Mouse (Mus musculus) cerebellum, adult 11 months (tissue): ENCODE results near the gene Gm10447.

Source experiments
- DNase-seq: peaks from one replicate; pipeline ENCODE4 v3.0.0; 2022

Gene Gm10447

GRCm38 (mm10) chr11:53456474-53457371, at the start of gene Gm10447, which contains the start of gene Shroom1:
TSS of gene Gm10447 (minus strand) at chr11:53457110.
TSS of gene Shroom1 (plus strand) at chr11:53457205.
- DNase-seq = no peak

- DNase-seq = peak; percentile 94
Observed at GRCm38 (mm10) chr11:53505026-53505663, 48.2 kb upstream of the Gm10447 start.

DNA sequence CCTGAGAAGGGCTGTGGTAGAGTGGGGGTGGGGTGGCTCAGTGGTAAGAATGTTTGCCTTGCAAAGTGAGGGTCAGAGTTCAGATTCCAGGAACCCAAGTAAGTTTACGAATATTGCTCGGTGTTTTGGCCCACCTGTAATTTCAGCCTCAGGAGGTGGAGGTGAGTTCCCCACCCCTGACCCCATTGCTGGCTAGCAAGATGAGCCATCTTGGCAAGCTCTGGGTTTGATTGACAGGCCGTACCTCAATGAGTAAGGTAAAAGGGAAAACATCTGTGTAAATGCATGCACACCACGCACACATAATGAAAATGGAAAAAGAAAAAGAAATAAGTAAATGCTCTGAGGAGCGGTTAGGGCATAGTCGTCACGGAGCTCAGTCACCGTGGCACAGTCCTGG, 47.5 kb upstream of the Gm10447 start:
- DNase-seq = peak; percentile 30

- no peak for DNase-seq
Observed at GRCm38 (mm10) chr11:53503738-53504137, 46.8 kb upstream of the Gm10447 start.

GRCm38 (mm10) chr11:53502039-53502765, 45.3 kb upstream of the Gm10447 start:
- no peak for DNase-seq

- DNase-seq = no peak
Observed at GRCm38 (mm10) chr11:53500569-53500968, 43.7 kb upstream of the Gm10447 start.

GRCm38 (mm10) chr11:53496946-53497345, 40.0 kb upstream of the Gm10447 start:
- DNase-seq = no peak

GRCm38 (mm10) chr11:53495417-53495816, 38.5 kb upstream of the Gm10447 start:
- no peak for DNase-seq

- no peak for DNase-seq
Observed at GRCm38 (mm10) chr11:53493243-53493955, 36.5 kb upstream of the Gm10447 start.

GRCm38 (mm10) chr11:53491954-53492401, 35.1 kb upstream of the Gm10447 start:
- no peak for DNase-seq

DNA sequence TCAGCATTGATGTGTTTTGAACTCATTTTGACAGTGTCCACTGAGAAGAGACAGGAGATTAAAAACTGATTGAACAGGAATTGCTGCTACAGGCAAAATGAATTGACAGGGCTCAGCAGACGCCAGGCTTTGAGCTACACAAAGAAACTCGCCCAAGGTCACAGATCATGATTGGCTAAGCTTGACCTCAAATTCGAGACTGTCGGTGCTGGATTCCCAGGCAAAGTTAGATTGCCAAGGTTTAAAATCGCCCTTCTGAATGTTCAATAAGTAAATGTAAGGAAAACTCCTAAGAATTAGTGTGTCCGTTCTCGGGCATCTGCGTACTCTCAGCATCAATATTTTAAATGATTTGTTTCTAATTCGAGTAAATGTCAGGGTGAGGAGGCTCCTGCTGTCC, 32.5 kb upstream of the Gm10447 start:
- DNase-seq = no peak

- no peak for DNase-seq
Observed at GRCm38 (mm10) chr11:53489007-53489406, 32.1 kb upstream of the Gm10447 start.

- DNase-seq = peak; percentile 83
Observed at GRCm38 (mm10) chr11:53486822-53487594, 30.1 kb upstream of the Gm10447 start.

DNA sequence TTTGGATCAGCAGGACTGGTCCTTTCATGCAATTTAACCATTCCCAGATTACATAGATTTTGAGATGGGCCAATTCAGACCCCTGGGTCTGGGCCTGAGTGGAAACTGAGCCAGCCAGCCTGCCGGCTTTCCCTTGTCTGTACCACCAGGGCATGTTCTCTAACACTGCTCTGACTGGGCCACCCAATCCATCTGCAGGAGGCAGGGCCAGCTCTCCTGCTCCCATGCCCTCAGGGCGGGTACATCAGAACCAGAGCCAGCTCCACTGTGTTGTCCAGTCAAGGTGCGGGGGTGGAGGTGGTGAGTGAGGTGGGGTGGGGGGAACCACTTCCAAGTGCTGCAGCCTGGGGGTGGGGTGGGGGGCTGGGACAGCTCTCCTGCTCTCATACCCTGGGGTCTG, 29.4 kb upstream of the Gm10447 start:
- DNase-seq = no peak

DNA sequence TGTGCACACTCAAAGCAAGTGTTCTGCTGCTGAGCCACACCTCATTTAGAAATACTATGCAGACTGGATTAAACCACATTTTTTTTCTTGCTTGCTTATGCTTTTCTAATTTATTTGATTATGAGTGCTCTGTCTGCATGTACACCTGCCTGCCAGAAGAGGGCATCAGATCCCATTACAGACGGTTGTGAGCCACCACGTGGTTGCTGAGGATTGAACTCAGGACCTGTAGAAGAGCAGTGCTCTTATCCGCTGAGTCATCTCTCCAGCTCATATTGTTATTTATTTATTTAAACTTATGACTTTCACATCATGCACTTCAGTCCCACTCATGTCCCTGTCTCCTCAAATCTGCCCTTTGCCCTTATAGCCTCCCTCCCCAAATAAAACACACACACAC, 28.8 kb upstream of the Gm10447 start:
- no peak for DNase-seq

GRCm38 (mm10) chr11:53483159-53483891, 26.4 kb upstream of the Gm10447 start:
- DNase-seq = peak; percentile 59

GRCm38 (mm10) chr11:53481088-53481730, 24.3 kb upstream of the Gm10447 start:
- no peak for DNase-seq

GRCm38 (mm10) chr11:53479783-53480301, 22.9 kb upstream of the Gm10447 start, which contains the start of the genes Gm9945 and Sowaha:
TSS of gene Gm9945 (plus strand) at chr11:53480166.
TSS of gene Sowaha (minus strand) at chr11:53480274.
- peak; percentile 82 for DNase-seq

- DNase-seq = peak; percentile 50
Observed at GRCm38 (mm10) chr11:53479171-53479782, 22.4 kb upstream of the Gm10447 start.
